Mouse (Mus musculus): Measurements from ENCODE around the gene Cct7. TPM values are rescaled to one million over a fixed set of nuclear protein-coding genes. Genes with fewer than 3 reads are reported as not detected.
"Not testable (repeated sequence)": the region's sequence is repeated elsewhere in the genome, so short reads cannot be mapped to it uniquely, and the experiment has no call there.

The Cct7 gene
- polyA plus RNA-seq, 1 experiment from 2014 or later: 461 TPM

DNA sequence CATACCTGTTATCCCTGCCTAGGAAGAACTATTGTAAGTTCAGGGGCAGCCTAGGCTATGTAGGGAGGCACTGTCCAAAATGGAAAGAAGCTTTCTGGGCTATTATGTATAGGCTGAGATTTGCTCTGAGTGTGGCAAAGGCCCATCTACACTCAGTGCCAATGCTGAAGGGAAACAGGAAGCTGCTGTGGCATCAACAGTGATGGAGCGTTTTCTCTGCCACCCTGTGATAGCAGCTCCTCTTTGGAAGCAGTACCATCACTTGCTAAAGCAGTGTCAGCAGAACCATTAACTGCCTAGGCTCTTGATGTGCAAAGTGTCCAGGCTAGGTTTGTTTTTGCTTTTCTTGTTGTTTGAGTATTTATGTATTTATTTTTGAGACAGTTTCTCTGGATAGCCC lies 15.1 kb upstream of the Cct7 start:
- Histone ChIP-seq H3K4me2 (replicated peaks) (no peak overlapping the region), H3K27me3 (replicated peaks) (no peaks in the 10 kb centered on the region), H3K36me3 (peaks cover 19% of the 10 kb centered on the region), H3K9ac (no peak overlapping the region), H3K4me3 (replicated peaks) (no peak overlapping the region), H3K27ac (no peak overlapping the region), H3K4me1 (replicated peaks) (no peaks in the 10 kb centered on the region), H3K9me3 (no peaks in the 10 kb centered on the region)
- 81% methylated on average over 1 of the region's 1 CpGs for WGBS
- ATAC-seq: no peak

DNA sequence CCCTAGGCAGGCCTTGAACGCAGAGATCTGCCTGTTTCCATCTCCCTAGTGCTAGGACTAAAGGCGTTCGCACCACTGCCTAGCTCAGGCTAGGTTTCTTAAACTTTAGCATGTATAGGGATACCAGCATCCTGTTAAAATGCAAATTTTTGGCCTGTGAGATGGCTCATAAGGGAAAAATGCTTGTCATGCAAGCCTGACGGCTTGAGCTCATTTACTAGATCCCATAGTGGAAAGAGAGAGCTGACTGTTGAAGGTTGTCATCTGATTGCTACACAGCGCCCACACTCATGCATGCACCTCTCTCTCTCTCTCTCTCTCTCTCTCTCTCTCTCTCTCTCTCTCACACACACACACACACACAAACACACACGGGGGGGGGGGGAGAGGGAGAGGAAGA lies 14.7 kb upstream of the Cct7 start:
- 82% methylated on average over 6 of the region's 6 CpGs for WGBS
- Histone ChIP-seq H3K36me3 (peaks cover 19% of the 10 kb centered on the region), H3K4me2 (replicated peaks) (no peak overlapping the region), H3K9me3 (no peaks in the 10 kb centered on the region), H3K9ac (no peak overlapping the region), H3K4me3 (replicated peaks) (no peak overlapping the region), H3K27me3 (replicated peaks) (no peaks in the 10 kb centered on the region), H3K27ac (no peak overlapping the region), H3K4me1 (replicated peaks) (no peaks in the 10 kb centered on the region)
- no peak for ATAC-seq

DNA sequence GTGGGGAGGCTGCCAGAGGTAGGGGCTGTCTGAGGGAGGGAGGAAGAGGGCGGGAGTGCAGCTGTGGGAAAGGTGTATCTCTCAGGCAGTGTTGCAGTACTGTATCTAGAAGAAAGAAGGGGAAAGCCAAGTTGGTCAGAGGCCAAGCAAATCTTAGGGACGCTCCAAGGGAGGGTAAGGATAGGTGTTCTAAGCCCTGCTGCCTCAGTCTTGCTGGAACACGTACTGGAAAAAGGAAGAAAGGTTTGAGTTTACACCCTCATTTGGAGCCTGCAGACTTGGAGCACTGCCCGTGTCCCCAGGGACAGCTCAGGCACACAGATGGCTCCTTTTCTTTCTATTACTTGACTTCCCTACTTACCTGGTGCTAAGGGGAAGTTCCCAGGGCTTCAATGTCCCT lies 10.2 kb upstream of the Cct7 start:
- ATAC-seq: no peak
- Histone ChIP-seq H3K27me3 (replicated peaks) (no peaks in the 10 kb centered on the region), H3K27ac (no peak overlapping the region), H3K9ac (no peak overlapping the region), H3K36me3 (peaks cover 30% of the 10 kb centered on the region), H3K4me1 (replicated peaks) (no peaks in the 10 kb centered on the region), H3K4me3 (replicated peaks) (no peak overlapping the region), H3K4me2 (replicated peaks) (no peak overlapping the region), H3K9me3 (no peaks in the 10 kb centered on the region)
- WGBS: 91% methylated on average over 4 of the region's 4 CpGs

DNA sequence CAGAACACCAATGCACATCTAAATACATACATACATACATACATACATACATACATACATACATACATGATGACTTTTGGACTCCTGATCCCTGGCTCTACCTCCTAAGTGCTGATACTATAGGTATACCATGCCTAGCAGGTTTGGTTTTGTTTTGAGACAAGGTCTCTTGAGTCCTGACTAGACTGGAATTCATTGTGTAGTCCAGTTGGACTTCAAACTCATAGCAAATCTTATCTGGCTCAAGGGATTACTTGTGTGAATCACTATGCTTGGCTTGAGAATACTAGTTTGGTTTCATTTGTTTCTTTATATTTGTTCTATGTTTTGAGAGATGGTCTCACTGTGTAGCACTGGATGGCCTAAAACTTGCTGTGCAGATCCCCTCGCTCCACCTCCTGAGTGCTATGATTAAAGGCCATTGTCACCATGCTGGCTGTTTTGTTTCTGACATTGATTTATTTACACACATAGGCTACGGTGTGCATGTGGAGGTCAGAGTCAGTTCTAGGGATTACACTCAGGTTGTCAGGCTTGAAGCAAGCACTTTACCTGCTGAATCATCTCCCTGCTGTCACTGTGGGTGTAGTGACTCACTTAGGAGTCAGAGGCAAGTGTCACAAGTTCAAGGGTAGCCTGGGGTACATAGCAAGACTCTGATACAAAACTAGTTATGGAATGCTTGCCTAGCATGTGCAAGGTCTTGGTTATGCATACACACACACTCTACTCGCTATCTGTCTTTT lies 7.7 kb upstream of the Cct7 start:
- Histone ChIP-seq H3K4me1 (replicated peaks) (no peaks in the 10 kb centered on the region), H3K27ac (no peak overlapping the region), H3K4me3 (replicated peaks) (no peak overlapping the region), H3K4me2 (replicated peaks) (no peak overlapping the region), H3K27me3 (replicated peaks) (no peaks in the 10 kb centered on the region), H3K9ac (no peak overlapping the region), H3K9me3 (no peaks in the 10 kb centered on the region), H3K36me3 (peaks cover 25% of the 10 kb centered on the region)
- ATAC-seq: peak; percentile 39; the same call in 1 of the 2 replicates
- WGBS: 75% methylated on average over 3 of the region's 3 CpGs

DNA sequence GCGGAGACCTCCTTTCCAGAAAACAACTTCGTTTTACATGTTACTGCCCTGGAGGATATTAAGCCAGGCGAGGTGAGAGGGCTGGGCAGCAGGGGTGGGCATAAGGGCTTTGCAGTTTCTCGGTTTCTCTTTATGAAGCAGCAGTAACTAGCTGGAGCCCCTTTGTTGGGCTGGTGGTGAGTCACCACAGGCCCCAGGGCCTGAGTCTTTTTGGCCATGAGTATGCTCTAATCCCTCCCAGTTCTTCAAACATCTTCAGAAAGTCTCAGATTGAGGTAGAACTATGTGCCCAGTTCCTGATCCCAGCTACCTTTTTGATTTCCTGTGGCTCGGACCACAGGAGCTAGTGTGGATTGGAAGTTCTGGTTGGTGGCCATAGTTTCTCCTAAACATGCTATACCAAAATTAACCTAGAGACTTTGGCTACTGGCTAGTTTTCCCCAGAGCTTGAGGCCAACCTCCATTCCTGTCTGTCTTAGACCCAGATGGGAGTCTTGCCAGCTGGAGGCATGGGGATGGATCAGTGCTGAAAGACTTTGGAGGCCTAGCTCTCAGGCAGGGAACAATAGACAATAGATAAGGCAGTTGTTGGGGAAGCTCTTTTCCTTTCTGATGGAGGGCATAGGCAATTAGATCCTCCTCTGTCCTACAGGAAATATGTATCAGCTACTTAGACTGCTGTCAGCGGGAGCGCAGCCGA lies 6.9 kb upstream of the Cct7 start:
- no peak overlapping the region for H3K4me2 ChIP-seq (replicated peaks)
- H3K36me3 ChIP-seq: peaks cover 21% of the 10 kb centered on the region; the same call in 1 of the 2 replicates
- H3K9ac ChIP-seq: no peak overlapping the region
- no peak for ATAC-seq
- WGBS: 85% methylated on average over 8 of the region's 8 CpGs
- no peak overlapping the region for H3K27ac ChIP-seq
- no peaks in the 10 kb centered on the region for H3K27me3 ChIP-seq (replicated peaks)
- H3K4me3 ChIP-seq (replicated peaks): no peak overlapping the region
- no peaks in the 10 kb centered on the region for H3K9me3 ChIP-seq
- H3K4me1 ChIP-seq (replicated peaks): no peaks in the 10 kb centered on the region

DNA sequence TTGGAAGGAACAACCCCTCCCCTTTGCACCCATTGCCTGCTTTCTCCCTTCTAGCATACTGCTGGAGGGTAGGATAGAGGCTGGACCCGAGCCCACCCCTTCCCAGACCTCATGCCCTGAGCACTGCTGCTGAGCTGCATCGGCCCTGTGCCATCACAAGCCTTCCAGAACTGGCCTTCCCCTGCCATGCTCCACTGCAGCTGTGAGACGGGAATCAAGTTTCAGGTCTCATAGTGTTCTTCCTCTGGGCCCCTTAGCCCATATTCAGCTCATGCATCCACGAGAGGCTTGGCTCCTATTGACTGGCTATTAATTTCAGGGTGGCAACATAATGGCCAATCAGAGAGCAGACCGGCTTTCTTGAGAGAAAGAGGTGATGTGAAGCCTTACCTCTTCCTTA lies 6.0 kb upstream of the Cct7 start:
- H3K4me3 ChIP-seq (replicated peaks): no peak overlapping the region
- peaks cover 17% of the 10 kb centered on the region; the same call in 1 of the 2 replicates for H3K36me3 ChIP-seq
- no peak overlapping the region for H3K9ac ChIP-seq
- H3K9me3 ChIP-seq: no peaks in the 10 kb centered on the region
- no peaks in the 10 kb centered on the region for H3K4me1 ChIP-seq (replicated peaks)
- no peak overlapping the region for H3K27ac ChIP-seq
- WGBS: 85% methylated on average over 5 of the region's 5 CpGs
- H3K4me2 ChIP-seq (replicated peaks): no peak overlapping the region
- ATAC-seq: no peak
- no peaks in the 10 kb centered on the region for H3K27me3 ChIP-seq (replicated peaks)

DNA sequence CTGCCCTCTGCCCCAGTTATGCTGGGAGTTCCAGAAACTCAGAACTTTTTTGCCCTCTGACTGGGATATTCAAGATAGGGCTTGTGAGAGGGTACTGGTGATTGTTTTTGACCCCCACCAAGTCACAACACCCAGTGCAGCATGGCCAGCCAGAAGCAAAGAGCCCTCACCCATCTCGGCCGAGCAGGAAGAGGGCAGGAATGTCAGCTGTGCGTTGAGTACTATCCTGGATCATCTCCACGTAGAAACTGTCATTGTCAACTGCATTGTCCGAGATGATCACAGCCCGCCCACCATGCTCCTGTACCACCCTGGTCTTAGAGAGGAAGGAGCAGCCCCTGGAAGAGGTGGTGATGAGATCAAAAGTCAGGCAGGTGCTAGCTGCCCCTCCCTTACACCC lies 4.0 kb upstream of the Cct7 start:
- 83% methylated on average over 6 of the region's 6 CpGs for WGBS
- Histone ChIP-seq H3K36me3 (peaks cover 11% of the 10 kb centered on the region; the same call in 1 of the 2 replicates), H3K27ac (no peak overlapping the region), H3K9me3 (no peaks in the 10 kb centered on the region), H3K9ac (no peak overlapping the region), H3K4me3 (replicated peaks) (no peak overlapping the region), H3K4me1 (replicated peaks) (no peaks in the 10 kb centered on the region), H3K27me3 (replicated peaks) (no peaks in the 10 kb centered on the region), H3K4me2 (replicated peaks) (no peak overlapping the region)
- no peak for ATAC-seq

DNA sequence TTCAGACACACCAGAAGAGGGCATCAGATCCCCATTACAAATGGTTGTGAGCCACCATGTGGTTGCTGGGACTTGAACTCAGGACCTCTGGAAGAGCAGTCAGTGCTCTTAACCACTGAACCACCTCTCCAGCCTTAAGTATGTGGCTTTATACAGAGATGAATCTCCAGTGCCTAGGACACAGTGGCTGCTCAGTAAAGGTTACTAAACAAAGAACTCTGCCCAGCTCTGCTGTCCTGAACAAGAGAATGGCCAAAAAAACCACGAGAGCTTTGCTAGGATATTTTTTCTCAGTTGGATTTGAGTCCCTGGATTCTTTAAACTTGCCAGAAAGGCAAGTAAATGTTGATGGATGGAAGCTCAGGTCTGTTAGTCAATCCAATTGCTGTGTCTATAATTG lies 1.2 kb upstream of the Cct7 start:
- Histone ChIP-seq H3K9ac (0 out of 2 replicates have a peak overlapping the region, but pooled peaks have one; percentile 82), H3K4me3 (replicated peaks) (peak overlapping the region; percentile 82; the same call in 1 of the 2 replicates), H3K4me2 (replicated peaks) (peak overlapping the region; percentile 98), H3K4me1 (replicated peaks) (peaks cover 14% of the 10 kb centered on the region)
- not testable (repeated sequence) for ATAC-seq; H3K27me3 ChIP-seq (replicated peaks); H3K36me3 ChIP-seq; H3K9me3 ChIP-seq; H3K27ac ChIP-seq
- 43% methylated on average over 1 of the region's 1 CpGs for WGBS

DNA sequence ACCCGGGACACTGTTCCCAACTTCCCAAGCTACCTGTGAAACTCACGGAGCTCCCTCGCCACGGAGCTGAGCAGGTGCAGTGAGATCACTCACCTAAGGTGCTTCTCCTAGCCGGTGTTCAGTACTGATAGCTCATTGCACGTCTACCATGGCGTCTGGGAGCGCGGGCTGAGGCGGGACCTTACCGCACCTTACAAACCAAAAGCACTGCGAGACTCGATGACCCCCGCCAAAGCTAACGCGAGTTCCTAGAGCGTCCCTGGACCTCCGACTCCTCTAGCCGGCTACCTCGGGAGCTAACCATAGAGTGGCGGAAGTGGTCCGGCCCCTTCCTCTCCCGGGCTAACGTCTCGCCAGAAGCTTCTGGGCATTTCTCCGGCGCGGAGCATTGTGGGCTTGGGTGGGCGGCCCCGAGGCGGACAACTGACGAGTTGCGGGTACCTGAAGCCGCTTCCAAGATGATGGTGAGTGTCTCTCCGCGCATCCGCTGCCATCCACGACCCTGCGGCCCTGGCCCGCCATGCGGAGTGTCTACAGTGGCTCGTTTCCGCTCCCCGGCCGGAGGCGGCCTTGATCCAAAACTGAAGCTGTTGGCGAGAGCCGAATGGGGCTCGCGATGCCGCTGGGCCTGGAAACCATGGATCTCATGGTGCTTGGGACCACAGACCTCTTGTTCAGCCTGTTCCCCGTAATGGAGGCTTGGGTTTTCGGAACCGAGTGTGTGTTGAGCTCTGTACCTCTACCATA lies 523 bp downstream of the Cct7 start, which contains the start of gene Pradc1:
Gene Pradc1, minus strand, starts transcription at position 307 of the 747 bp plus-strand sequence.
- WGBS: under 1% methylated on average over 54 of the region's 54 CpGs
- ATAC-seq: peak; percentile 91
- Histone ChIP-seq H3K4me2 (replicated peaks) (peak within 1 kb of the TSS; percentile 98), H3K36me3 (no peaks in the 10 kb centered on the region), H3K4me1 (replicated peaks) (peaks cover 27% of the 10 kb centered on the region), H3K4me3 (replicated peaks) (peak within 1 kb of the TSS; percentile 82), H3K27me3 (replicated peaks) (no peaks in the 10 kb centered on the region), H3K27ac (peak within 1 kb of the TSS; percentile 94), H3K9ac (peak within 1 kb of the TSS; percentile 82), H3K9me3 (no peaks in the 10 kb centered on the region)

DNA sequence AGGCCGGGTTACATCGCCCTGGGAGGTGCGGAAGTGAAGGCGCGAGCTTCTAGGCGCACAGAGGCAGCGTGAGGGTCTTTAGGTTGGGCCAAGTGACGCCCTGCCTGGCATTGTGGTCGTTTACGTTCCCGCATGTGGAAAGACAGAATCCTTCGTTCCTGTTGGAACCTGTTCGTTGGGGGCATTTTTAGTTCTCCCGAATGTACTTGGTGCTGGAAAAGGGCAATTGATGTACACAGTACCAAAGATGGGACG lies 1.0 kb downstream of the Cct7 start:
- Histone ChIP-seq H3K36me3 (no peaks in the 10 kb centered on the region), H3K27ac (peak overlapping the region; percentile 94), H3K4me3 (replicated peaks) (peak overlapping the region; percentile 82), H3K9me3 (no peaks in the 10 kb centered on the region), H3K4me1 (replicated peaks) (peaks cover 28% of the 10 kb centered on the region), H3K27me3 (replicated peaks) (no peaks in the 10 kb centered on the region), H3K9ac (peak overlapping the region; percentile 77), H3K4me2 (replicated peaks) (peak overlapping the region; percentile 98)
- ATAC-seq: peak; percentile 4; the same call in 1 of the 2 replicates
- 0% methylated on average over 15 of the region's 15 CpGs for WGBS

DNA sequence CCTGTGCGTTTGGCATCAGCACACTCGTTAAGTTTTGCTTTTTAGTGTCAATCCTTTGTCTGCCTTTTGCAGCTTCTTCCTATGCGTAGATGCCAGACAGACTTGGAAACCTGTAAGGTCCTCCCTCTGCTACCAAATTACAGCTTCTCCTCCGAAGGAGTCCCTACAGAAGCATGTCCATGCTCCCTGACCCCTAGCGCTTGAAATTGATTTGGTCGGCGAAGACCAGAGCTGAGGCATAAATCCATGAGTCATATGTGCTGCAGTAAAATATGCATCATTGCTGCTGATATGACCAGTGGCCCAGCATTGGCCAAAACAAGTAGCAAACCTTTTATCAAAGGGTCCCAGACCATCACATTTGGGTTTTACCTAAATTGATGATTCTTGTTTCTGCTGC lies 1.5 kb downstream of the Cct7 start:
- H3K4me3 ChIP-seq (replicated peaks): peak overlapping the region; percentile 82
- H3K36me3 ChIP-seq: no peaks in the 10 kb centered on the region
- peak overlapping the region; percentile 77 for H3K9ac ChIP-seq
- no peaks in the 10 kb centered on the region for H3K27me3 ChIP-seq (replicated peaks)
- H3K27ac ChIP-seq: no peak overlapping the region
- H3K4me2 ChIP-seq (replicated peaks): peak overlapping the region; percentile 98
- peaks cover 30% of the 10 kb centered on the region for H3K4me1 ChIP-seq (replicated peaks)
- H3K9me3 ChIP-seq: no peaks in the 10 kb centered on the region
- 6% methylated on average over 7 of the region's 7 CpGs for WGBS
- ATAC-seq: no peak

DNA sequence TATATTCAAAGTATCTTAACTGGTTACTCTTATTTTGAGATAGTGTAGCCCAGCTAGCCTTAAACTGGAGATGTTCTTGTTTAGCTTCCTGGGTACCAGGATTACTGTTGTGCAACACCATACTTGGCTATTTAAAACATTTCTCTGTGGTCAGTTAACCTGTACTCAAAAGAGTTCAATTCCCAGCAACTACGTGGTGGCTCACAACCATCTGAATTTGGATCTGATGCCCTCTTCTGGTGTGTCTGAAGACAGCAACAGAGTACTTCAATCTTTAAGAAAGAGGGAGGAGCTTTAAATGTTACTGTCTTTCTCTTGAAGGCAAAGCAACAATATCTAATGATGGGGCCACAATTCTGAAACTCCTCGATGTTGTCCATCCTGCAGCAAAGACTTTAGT lies 8.3 kb downstream of the Cct7 start:
- no peaks in the 10 kb centered on the region for H3K27me3 ChIP-seq (replicated peaks)
- no peak for ATAC-seq
- no peak overlapping the region for H3K27ac ChIP-seq
- 90% methylated on average over 2 of the region's 2 CpGs for WGBS
- no peaks in the 10 kb centered on the region for H3K9me3 ChIP-seq
- H3K4me2 ChIP-seq (replicated peaks): no peak overlapping the region
- no peak overlapping the region for H3K4me3 ChIP-seq (replicated peaks)
- H3K36me3 ChIP-seq: peaks cover 49% of the 10 kb centered on the region
- peaks cover 16% of the 10 kb centered on the region for H3K4me1 ChIP-seq (replicated peaks)
- no peak overlapping the region for H3K9ac ChIP-seq
